ENCODE assay signal across 34 mouse cellular contexts in the genomic region with DNA sequence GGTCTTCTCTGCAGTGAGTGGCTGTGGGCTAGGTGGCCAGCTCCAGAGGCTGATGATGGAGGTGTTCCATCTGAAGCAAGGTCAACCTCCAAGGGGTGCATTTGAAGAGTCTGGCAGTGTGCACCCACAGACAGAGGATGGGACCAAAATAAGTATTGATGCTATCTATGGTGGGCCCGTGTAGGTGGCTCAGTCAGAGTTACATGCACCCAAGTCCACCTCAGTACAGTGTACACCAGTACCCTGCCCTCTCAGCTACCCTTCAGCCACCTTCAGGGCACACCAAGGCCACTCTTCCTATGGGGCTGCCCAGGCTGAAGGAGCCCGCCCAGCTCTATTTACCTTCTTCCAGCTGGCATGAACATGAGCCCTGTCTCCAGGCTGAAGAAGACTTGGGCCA.
"Had no signal": no experiment of that assay in that cellular context is flagged by ENCODE, and none has a peak within 500 bp of the region (broad histone marks: within the 10 kb centered on the region; RNA-seq: fewer than 3 reads in every experiment).

No protein-coding gene starts in this region.

- H3K9ac ChIP-seq: heart, embryonic 12.5 days; heart, embryonic 13.5 days; heart, embryonic 15.5 days; hindbrain, embryonic 12.5 days; hindbrain, embryonic 13.5 days; hindbrain, embryonic 14.5 days; hindbrain, embryonic 15.5 days; intestine, embryonic 15.5 days; kidney, embryonic 15.5 days had no signal

- H3K36me3 ChIP-seq: heart, embryonic 12.5 days; heart, embryonic 13.5 days; heart, embryonic 15.5 days; hindbrain, embryonic 10.5 days; hindbrain, embryonic 15.5 days; intestine, embryonic 15.5 days; kidney, embryonic 15.5 days had no signal

- H3K4me1 ChIP-seq: heart, embryonic 15.5 days; hindbrain, embryonic 12.5 days; hindbrain, embryonic 13.5 days; hindbrain, embryonic 15.5 days; intestine, embryonic 15.5 days; kidney, embryonic 15.5 days had no signal

- H3K9me3 ChIP-seq: heart, embryonic 13.5 days; heart, embryonic 15.5 days; hindbrain, embryonic 12.5 days; hindbrain, embryonic 13.5 days; hindbrain, embryonic 15.5 days; intestine, embryonic 15.5 days had no signal

- DNase-seq: heart, postnatal 10 days; heart, postnatal 14 days; heart, postnatal 36 days; heart, postnatal 4 days; kidney, adult 11 months; kidney, adult 18-20 months; kidney, adult 2 months; kidney, adult 8-10 months; kidney, adult 9 months; kidney, postnatal 10 days; kidney, postnatal 14 days; kidney, postnatal 25 days; kidney, postnatal 36 days; kidney, postnatal 4 days; layer of hippocampus, adult 9-11 months; layer of hippocampus, postnatal 36 days had no signal

- H3K27me3 ChIP-seq: heart, embryonic 13.5 days; heart, embryonic 15.5 days; hindbrain, embryonic 12.5 days; hindbrain, embryonic 13.5 days; hindbrain, embryonic 15.5 days; intestine, embryonic 15.5 days; kidney, embryonic 15.5 days had no signal

- H3K4me3 ChIP-seq: heart, embryonic 12.5 days; heart, embryonic 13.5 days; heart, embryonic 15.5 days; hindbrain, embryonic 10.5 days; hindbrain, embryonic 12.5 days; hindbrain, embryonic 13.5 days; hindbrain, embryonic 15.5 days; intestine, embryonic 15.5 days; kidney, embryonic 15.5 days; layer of hippocampus, adult 2 months had no signal

- H3K4me2 ChIP-seq: heart, embryonic 11.5 days; heart, embryonic 12.5 days; heart, embryonic 13.5 days; heart, embryonic 15.5 days; hindbrain, embryonic 12.5 days; hindbrain, embryonic 13.5 days; hindbrain, embryonic 14.5 days; hindbrain, embryonic 15.5 days; intestine, embryonic 15.5 days; kidney, embryonic 15.5 days had no signal

- H3K27ac ChIP-seq: heart, embryonic 13.5 days; heart, embryonic 15.5 days; hindbrain, embryonic 10.5 days; hindbrain, embryonic 12.5 days; hindbrain, embryonic 13.5 days; hindbrain, embryonic 14.5 days; hindbrain, embryonic 15.5 days; hindbrain, postnatal 0 days; intestine, embryonic 15.5 days; kidney, embryonic 15.5 days; kidney, postnatal 0 days; layer of hippocampus, adult 2 months had no signal

- ATAC-seq: hindbrain, embryonic 16.5 days; inflammation-experienced regulatory T-cells, adult 6 months; intestine, embryonic 15.5 days; intestine, embryonic 16.5 days; intestine, postnatal 0 days had no signal
